Mouse (Mus musculus): Measurements from ENCODE around the gene Zfp644.

- TF ChIP-seq CTCF (conservative IDR thresholded peaks at IDR 0.05; ENCODE audit: insufficient read depth, insufficient read length, low read depth, low read length) (no peak), POLR2A (IDR thresholded peaks at IDR 0.05; ENCODE audit: low read depth, low read length) (no peak)
Observed at GRCm38 (mm10) chr5:106615006-106615405, 82.1 kb downstream of the Zfp644 start.

Data from kidney, adult 2 months (tissue).